In the genomic region with DNA sequence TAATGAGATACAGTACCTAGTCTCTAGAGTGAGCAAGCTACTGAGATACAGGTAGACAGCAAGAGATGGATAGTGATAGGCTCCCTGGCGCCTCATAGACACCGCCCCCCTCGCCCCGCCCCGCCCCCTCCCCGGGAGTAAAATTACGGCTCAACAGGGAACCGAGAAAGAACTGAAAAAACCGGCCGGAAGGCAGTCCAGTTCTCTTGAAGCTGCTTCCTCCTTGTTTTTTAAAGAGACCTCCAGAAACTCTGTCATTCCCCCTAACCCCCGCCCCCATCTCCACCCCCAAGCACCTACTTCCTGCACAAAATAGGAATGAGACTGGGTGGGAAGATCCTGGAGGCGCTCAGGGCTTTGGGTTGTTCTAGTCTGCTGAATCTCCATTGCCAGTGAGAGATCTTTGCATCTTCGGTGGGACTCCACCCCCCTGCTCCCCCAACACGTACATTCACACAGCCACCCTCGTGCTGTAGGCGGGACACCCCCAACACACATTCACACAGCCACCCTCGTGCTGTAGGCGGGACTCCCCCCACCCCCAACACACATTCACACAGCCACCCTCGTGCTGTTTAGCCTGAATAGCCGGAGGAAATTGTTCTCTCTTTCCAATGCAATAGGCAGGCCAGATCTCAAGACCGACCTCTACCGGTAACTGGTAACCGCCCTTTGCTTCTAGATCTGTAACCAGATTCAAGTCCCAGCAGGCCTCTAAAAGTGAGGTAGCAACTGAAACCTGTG, we compare ENCODE assay signal across 7 mouse cellular contexts. TPM values are rescaled to one million over a fixed set of nuclear protein-coding genes. Genes with fewer than 3 reads are reported as not detected.
DNase-seq lines count a peak whose midpoint lies in the region; ATAC-seq and TF ChIP-seq lines count a peak whose summit lies in the region.

No protein-coding gene starts in this region.

- H3K9me3 ChIP-seq in embryonic facial prominence, embryonic 11.5 days (replicated peaks; ENCODE audit: control insufficient read depth, low read length), result no peaks in the 10 kb centered on the region
- H3K9me3 ChIP-seq in intestine, postnatal 0 days (ENCODE audit: control insufficient read depth), result no peaks in the 10 kb centered on the region
- no peaks in the 10 kb centered on the region for H3K9me3 ChIP-seq in midbrain, embryonic 11.5 days (ENCODE audit: control insufficient read depth, low read length)

- H3K4me1 ChIP-seq in embryonic facial prominence, embryonic 11.5 days (ENCODE audit: control insufficient read depth, insufficient read depth, low read length), result no peaks in the 10 kb centered on the region
- H3K4me1 ChIP-seq in intestine, postnatal 0 days (replicated peaks; ENCODE audit: control insufficient read depth, insufficient read depth, low read length), result no peaks in the 10 kb centered on the region
- H3K4me1 ChIP-seq in midbrain, embryonic 11.5 days (ENCODE audit: control insufficient read depth, insufficient read depth, low read length), result no peaks in the 10 kb centered on the region

- peak; percentile 44 for DNase-seq in adrenal gland, postnatal 25 days
- DNase-seq in embryonic facial prominence, embryonic 11.5 days (ENCODE audit: low spot score), result peak; percentile 77
- peak; percentile 37 for DNase-seq in left cerebral cortex, postnatal 4 days
- DNase-seq in midbrain, embryonic 11.5 days (ENCODE audit: low spot score, missing footprints), result peak; percentile 90
- peak; percentile 59 for DNase-seq in skeletal muscle tissue, adult 2 months (ENCODE audit: low read depth, low spot score)

- TF ChIP-seq CTCF in intestine, postnatal 0 days (IDR thresholded peaks at IDR 0.05; ENCODE audit: low read depth), result peak; percentile 80

- intact Hi-C loops in left cerebral cortex, postnatal 4 days (cut with DNase I), result no loop called here

- H3K4me2 ChIP-seq in embryonic facial prominence, embryonic 11.5 days (ENCODE audit: low read depth, low read length), result peak overlapping the region; percentile 70
- H3K4me2 ChIP-seq in intestine, postnatal 0 days (replicated peaks; ENCODE audit: low read depth), result peak overlapping the region; percentile 75
- H3K4me2 ChIP-seq in midbrain, embryonic 11.5 days, result peak overlapping the region; percentile 57

- peak; percentile 73 for ATAC-seq in embryonic facial prominence, embryonic 11.5 days (replicated peaks; ENCODE audit: insufficient number of reproducible peaks, low FRiP score, low TSS enrichment, low read depth)
- ATAC-seq in granulocyte monocyte progenitor cell, adult 5-6 weeks (replicated peaks; ENCODE audit: poor library complexity, severe bottlenecking), result peak; percentile 93
- peak; percentile 77 for ATAC-seq in intestine, postnatal 0 days
- peak; percentile 80 for ATAC-seq in midbrain, embryonic 11.5 days (ENCODE audit: low FRiP score)

- 2% methylated on average over 23 of the region's 23 CpGs for WGBS in embryonic facial prominence, embryonic 11.5 days
- under 1% methylated on average over 23 of the region's 23 CpGs for WGBS in intestine, postnatal 0 days
- WGBS in midbrain, embryonic 11.5 days, result 2% methylated on average over 23 of the region's 23 CpGs

- H3K36me3 ChIP-seq in embryonic facial prominence, embryonic 11.5 days (replicated peaks; ENCODE audit: control insufficient read depth, insufficient read depth, low read depth, low read length), result no peaks in the 10 kb centered on the region
- no peaks in the 10 kb centered on the region for H3K36me3 ChIP-seq in intestine, postnatal 0 days (ENCODE audit: control insufficient read depth, insufficient read depth)
- H3K36me3 ChIP-seq in midbrain, embryonic 11.5 days (ENCODE audit: control insufficient read depth, insufficient read depth, low read length), result no peaks in the 10 kb centered on the region

- H3K4me3 ChIP-seq in embryonic facial prominence, embryonic 11.5 days (ENCODE audit: low read depth, low read length), result peak overlapping the region; percentile 36
- peak overlapping the region; percentile 37 for H3K4me3 ChIP-seq in intestine, postnatal 0 days (ENCODE audit: low read depth, low read length)
- peak overlapping the region; percentile 32 for H3K4me3 ChIP-seq in midbrain, embryonic 11.5 days (ENCODE audit: low read depth, low read length)

- H3K9ac ChIP-seq in embryonic facial prominence, embryonic 11.5 days (replicated peaks; ENCODE audit: low read length), result peak overlapping the region; percentile 57
- peak overlapping the region; percentile 49; the same call in 1 of the 2 replicates for H3K9ac ChIP-seq in intestine, postnatal 0 days (ENCODE audit: low read depth, low read length)
- H3K9ac ChIP-seq in midbrain, embryonic 11.5 days (ENCODE audit: low read length), result peak overlapping the region; percentile 54

- peak overlapping the region; percentile 82 for H3K27ac ChIP-seq in embryonic facial prominence, embryonic 11.5 days (replicated peaks; ENCODE audit: low read depth, low read length)
- peak overlapping the region; percentile 86 for H3K27ac ChIP-seq in intestine, postnatal 0 days (ENCODE audit: low read depth, low read length)
- H3K27ac ChIP-seq in midbrain, embryonic 11.5 days (ENCODE audit: low read depth, low read length), result no peak overlapping the region; the same call in 1 of the 2 replicates

- H3K27me3 ChIP-seq in embryonic facial prominence, embryonic 11.5 days (ENCODE audit: control insufficient read depth, insufficient read depth, low read length), result no peaks in the 10 kb centered on the region
- no peaks in the 10 kb centered on the region for H3K27me3 ChIP-seq in intestine, postnatal 0 days (replicated peaks; ENCODE audit: control insufficient read depth, insufficient read depth, low read length)
- H3K27me3 ChIP-seq in midbrain, embryonic 11.5 days (ENCODE audit: control insufficient read depth, insufficient read depth, low read length), result no peaks in the 10 kb centered on the region

RNA-seq across cellular contexts. Expression of gene Pds5a, which starts 26.4 kb away (rescaled TPM):
- 111 and 121 TPM in 2 replicates for total RNA-seq in adrenal gland, postnatal 25 days (2021)
- polyA plus RNA-seq in embryonic facial prominence, embryonic 11.5 days (2014; fragmentation: Nextera tagmentation; extraction: Ambion mirVana), result 110 and 129 TPM in 2 replicates
- 166 and 197 TPM in 2 replicates for total RNA-seq in granulocyte monocyte progenitor cell, adult 5-6 weeks (2014; fragmentation: Nextera tagmentation)
- total RNA-seq in granulocyte monocyte progenitor cell, adult 5-6 weeks (2017), result 216 and 230 TPM in 2 replicates
- 21.1 and 26.3 TPM in 2 replicates for polyA plus RNA-seq in intestine, postnatal 0 days (2015; fragmentation: Nextera tagmentation; extraction: Ambion mirVana)
- total RNA-seq in left cerebral cortex, postnatal 4 days (2021), result 100 to 1,000 TPM in 1 of 2 experiments, 10 to 100 TPM in 1; 89.8 to 106 TPM
- polyA plus RNA-seq in midbrain, embryonic 11.5 days (2014; fragmentation: Nextera tagmentation; extraction: Ambion mirVana), result 127 and 139 TPM in 2 replicates

RNA-seq across cellular contexts. Expression of gene N4bp2, which starts 38.8 kb away (rescaled TPM):
- total RNA-seq in adrenal gland, postnatal 25 days (2021), result 15.7 and 28.0 TPM in 2 replicates
- 45.4 and 50.7 TPM in 2 replicates for polyA plus RNA-seq in embryonic facial prominence, embryonic 11.5 days (2014; fragmentation: Nextera tagmentation; extraction: Ambion mirVana)
- 29.1 and 76.5 TPM in 2 replicates for total RNA-seq in granulocyte monocyte progenitor cell, adult 5-6 weeks (2014; fragmentation: Nextera tagmentation)
- total RNA-seq in granulocyte monocyte progenitor cell, adult 5-6 weeks (2017), result 32.6 and 33.5 TPM in 2 replicates
- polyA plus RNA-seq in intestine, postnatal 0 days (2015; fragmentation: Nextera tagmentation; extraction: Ambion mirVana), result 12.1 and 13.3 TPM in 2 replicates
- 10 to 100 TPM; 30.8 to 31.7 TPM for total RNA-seq in left cerebral cortex, postnatal 4 days (2021)
- 40.1 and 43.1 TPM in 2 replicates for polyA plus RNA-seq in midbrain, embryonic 11.5 days (2014; fragmentation: Nextera tagmentation; extraction: Ambion mirVana)

Comparison
In these comparisons a context has a peak if more than half of its experiments do, and no peak if none do; other contexts are left out.
1. DNase-seq: peak in every context shown above with its lines; median percentile 90 in midbrain, embryonic 11.5 days; 77 in embryonic facial prominence, embryonic 11.5 days; 59 in skeletal muscle tissue, adult 2 months; 44 in adrenal gland, postnatal 25 days; 37 in left cerebral cortex, postnatal 4 days.